Mouse (Mus musculus) embryonic fibroblast, embryonic 13.5 days (primary cell): ENCODE measurements around the gene Gpatch11.
A peak's percentile ranks its signal among the peaks of the same experiment; 100 is the strongest.

Source experiments
- CTCF ChIP-seq: IDR thresholded peaks from 2 replicates; pipeline ENCODE4 v1.5.1; 2011; ENCODE audit warnings: mild to moderate bottlenecking, control low read depth, low read length, moderate library complexity, borderline replicate concordance; ENCODE audit not compliant: insufficient read depth
- POLR2A ChIP-seq: IDR thresholded peaks from 2 replicates; pipeline ENCODE4 v1.6.1; 2011; ENCODE audit warnings: low read depth, mild to moderate bottlenecking, control low read depth, low read length, moderate library complexity

GRCm38 (mm10) chr17:78882401-78883112 lies 47.2 kb downstream of the Gpatch11 start, which contains the start of gene Eif2ak2:
- TF ChIP-seq CTCF (no peak), POLR2A (peak; percentile 82)
